8 mouse cellular contexts compared by ENCODE assay signal in the genomic region with DNA sequence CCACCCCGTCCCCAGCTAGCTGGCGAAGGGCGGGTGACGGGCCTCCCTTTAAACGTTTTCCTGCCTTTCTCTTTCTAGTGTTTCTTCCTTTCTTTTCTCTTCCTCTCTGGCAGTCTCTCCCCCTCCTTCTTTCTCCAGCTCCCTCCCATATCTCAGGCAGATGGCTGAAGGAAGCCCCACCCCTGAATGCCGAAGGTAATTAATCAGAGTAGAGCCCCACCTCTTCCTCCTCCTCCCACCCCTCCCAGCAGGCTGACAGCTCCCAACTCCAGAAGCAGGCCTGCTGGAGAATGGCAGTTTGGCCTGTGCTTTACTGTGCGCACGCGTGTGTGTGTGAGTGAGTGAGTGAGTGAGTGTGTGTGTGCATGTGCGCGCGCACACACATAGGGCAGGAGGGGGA.
DNase-seq lines count a peak whose midpoint lies in the region; ATAC-seq and TF ChIP-seq lines count a peak whose summit lies in the region.

No protein-coding gene starts in this region.

- peaks cover 54% of the 10 kb centered on the region for H3K4me1 ChIP-seq in embryonic facial prominence, embryonic 15.5 days
- H3K4me1 ChIP-seq in heart, embryonic 12.5 days (replicated peaks): peaks cover 58% of the 10 kb centered on the region
- H3K4me1 ChIP-seq in kidney, postnatal 0 days (replicated peaks; ENCODE audit: insufficient read depth, low read length): peaks cover 29% of the 10 kb centered on the region
- H3K4me1 ChIP-seq in liver, adult 2 months (ENCODE audit: control insufficient read depth, insufficient read depth, low read length): peaks cover 17% of the 10 kb centered on the region
- peaks cover 15% of the 10 kb centered on the region for H3K4me1 ChIP-seq in neural tube, embryonic 11.5 days (ENCODE audit: control insufficient read depth, insufficient read depth, low read length)

- peak overlapping the region; percentile 39 for H3K9ac ChIP-seq in embryonic facial prominence, embryonic 15.5 days
- peak overlapping the region; percentile 86 for H3K9ac ChIP-seq in heart, embryonic 12.5 days
- H3K9ac ChIP-seq in kidney, postnatal 0 days (ENCODE audit: low read depth, low read length): peak overlapping the region; percentile 52
- peak overlapping the region; percentile 32 for H3K9ac ChIP-seq in liver, adult 2 months (ENCODE audit: low read depth, low read length)
- peak overlapping the region; percentile 83 for H3K9ac ChIP-seq in neural tube, embryonic 11.5 days (ENCODE audit: low read length)

- 1% methylated on average over 12 of the region's 12 CpGs for WGBS in embryonic facial prominence, embryonic 15.5 days
- 1% methylated on average over 12 of the region's 12 CpGs for WGBS in heart, embryonic 12.5 days
- WGBS in kidney, postnatal 0 days: 0% methylated on average over 12 of the region's 12 CpGs
- WGBS in liver, adult 2 months: 6% methylated on average over 12 of the region's 12 CpGs
- 3% methylated on average over 12 of the region's 12 CpGs for WGBS in neural tube, embryonic 11.5 days

- H3K4me3 ChIP-seq in C2C12 (ENCODE audit: insufficient read depth, poor library complexity, severe bottlenecking): peak overlapping the region; percentile 52
- peak overlapping the region; percentile 53 for H3K4me3 ChIP-seq in embryonic facial prominence, embryonic 15.5 days (replicated peaks)
- H3K4me3 ChIP-seq in heart, embryonic 12.5 days: peak overlapping the region; percentile 68
- H3K4me3 ChIP-seq in kidney, postnatal 0 days (replicated peaks; ENCODE audit: low read depth, low read length): peak overlapping the region; percentile 57
- H3K4me3 ChIP-seq in liver, adult 2 months (ENCODE audit: insufficient read depth, low read depth, low read length): peak overlapping the region; percentile 61
- peak overlapping the region; percentile 63 for H3K4me3 ChIP-seq in neural tube, embryonic 11.5 days (ENCODE audit: low read depth, low read length)

- no peak for TF ChIP-seq CTCF in C2C12 (IDR thresholded peaks at IDR 0.05; ENCODE audit: control insufficient read depth, insufficient read depth, insufficient read length)
- TF ChIP-seq CTCF in kidney, postnatal 0 days (IDR thresholded peaks at IDR 0.05; ENCODE audit: low read depth): 0 out of 2 replicates have a peak, but pooled peaks have one; percentile 21
- no peak for TF ChIP-seq CTCF in liver, adult 2 months (IDR thresholded peaks at IDR 0.05; ENCODE audit: low read depth, low read length)

- peaks cover 8% of the 10 kb centered on the region for H3K36me3 ChIP-seq in C2C12 (ENCODE audit: control insufficient read depth, insufficient read depth)
- no peaks in the 10 kb centered on the region for H3K36me3 ChIP-seq in embryonic facial prominence, embryonic 15.5 days
- no peaks in the 10 kb centered on the region for H3K36me3 ChIP-seq in heart, embryonic 12.5 days
- H3K36me3 ChIP-seq in kidney, postnatal 0 days (ENCODE audit: insufficient read depth, low read length): no peaks in the 10 kb centered on the region
- H3K36me3 ChIP-seq in liver, adult 2 months (ENCODE audit: control insufficient read depth, insufficient read depth, low read length): no peaks in the 10 kb centered on the region
- H3K36me3 ChIP-seq in neural tube, embryonic 11.5 days (ENCODE audit: control insufficient read depth, insufficient read depth, low read length): no peaks in the 10 kb centered on the region

- no peaks in the 10 kb centered on the region for H3K9me3 ChIP-seq in embryonic facial prominence, embryonic 15.5 days (replicated peaks)
- no peaks in the 10 kb centered on the region for H3K9me3 ChIP-seq in heart, embryonic 12.5 days (replicated peaks)
- H3K9me3 ChIP-seq in kidney, postnatal 0 days (replicated peaks; ENCODE audit: low read length): no peaks in the 10 kb centered on the region
- no peaks in the 10 kb centered on the region for H3K9me3 ChIP-seq in neural tube, embryonic 11.5 days (ENCODE audit: control insufficient read depth, low read length)

- peak; percentile 82 for ATAC-seq in embryonic facial prominence, embryonic 15.5 days (ENCODE audit: insufficient number of reproducible peaks, low FRiP score, low TSS enrichment, low read depth)
- ATAC-seq in heart, embryonic 12.5 days (ENCODE audit: insufficient number of reproducible peaks, low FRiP score): peak; percentile 83
- ATAC-seq in kidney, postnatal 0 days (replicated peaks; ENCODE audit: low FRiP score, low read depth): peak; percentile 91
- peak; percentile 90 for ATAC-seq in neural tube, embryonic 11.5 days (ENCODE audit: insufficient read depth, low FRiP score, low TSS enrichment)

- peak overlapping the region; percentile 96 for H3K27ac ChIP-seq in embryonic facial prominence, embryonic 15.5 days (replicated peaks)
- H3K27ac ChIP-seq in heart, embryonic 12.5 days (ENCODE audit: poor library complexity, severe bottlenecking): peak overlapping the region; percentile 98
- H3K27ac ChIP-seq in kidney, postnatal 0 days: peak overlapping the region; percentile 79
- peak overlapping the region; percentile 20; the same call in 1 of the 2 replicates for H3K27ac ChIP-seq in liver, adult 2 months (replicated peaks; ENCODE audit: insufficient read depth, low read depth, low read length)
- H3K27ac ChIP-seq in neural tube, embryonic 11.5 days (ENCODE audit: low read depth, low read length): peak overlapping the region; percentile 93

- TF ChIP-seq POLR2A in liver, adult 2 months (IDR thresholded peaks at IDR 0.05; ENCODE audit: extremely low read depth, insufficient read depth, low read length): no peak

- peak overlapping the region; percentile 72 for H3ac ChIP-seq in C2C12 (ENCODE audit: control insufficient read depth, insufficient read length, low read depth)

- no peaks in the 10 kb centered on the region for H3K27me3 ChIP-seq in C2C12 (ENCODE audit: control insufficient read depth, insufficient read depth, insufficient read length)
- H3K27me3 ChIP-seq in embryonic facial prominence, embryonic 15.5 days: no peaks in the 10 kb centered on the region
- no peaks in the 10 kb centered on the region for H3K27me3 ChIP-seq in heart, embryonic 12.5 days (replicated peaks)
- no peaks in the 10 kb centered on the region for H3K27me3 ChIP-seq in kidney, postnatal 0 days (ENCODE audit: insufficient read depth, low read length)
- no peaks in the 10 kb centered on the region for H3K27me3 ChIP-seq in liver, adult 2 months (ENCODE audit: control insufficient read depth, insufficient read depth, low read length)
- no peaks in the 10 kb centered on the region for H3K27me3 ChIP-seq in neural tube, embryonic 11.5 days (ENCODE audit: control insufficient read depth, insufficient read depth, low read length)

- peak; percentile 44 to 67 for DNase-seq in adrenal gland, postnatal 4 days (ENCODE audit: low spot score in 2 of 2)
- peak; percentile 98 for DNase-seq in kidney, postnatal 0 days (ENCODE audit: low spot score)
- peak; percentile 83 for DNase-seq in liver, adult 2 months (ENCODE audit: extremely low read depth, low read depth, low spot score)
- DNase-seq in neural tube, embryonic 11.5 days (ENCODE audit: low spot score): peak; percentile 88
- DNase-seq in urinary bladder, postnatal 25 days (ENCODE audit: low spot score): peak; percentile 50

- peaks cover 44% of the 10 kb centered on the region for H3K79me3 ChIP-seq in C2C12 (ENCODE audit: low read depth)

- peak overlapping the region; percentile 60 for H3K4me2 ChIP-seq in embryonic facial prominence, embryonic 15.5 days (replicated peaks)
- peak overlapping the region; percentile 88 for H3K4me2 ChIP-seq in heart, embryonic 12.5 days
- H3K4me2 ChIP-seq in kidney, postnatal 0 days (ENCODE audit: low read length): peak overlapping the region; percentile 81
- peak overlapping the region; percentile 67 for H3K4me2 ChIP-seq in neural tube, embryonic 11.5 days (ENCODE audit: low read depth)

- peaks cover 73% of the 10 kb centered on the region for H3K79me2 ChIP-seq in C2C12 (ENCODE audit: control insufficient read depth, insufficient read depth)
- peaks cover 10% of the 10 kb centered on the region for H3K79me2 ChIP-seq in liver, adult 2 months (ENCODE audit: control insufficient read depth, insufficient read depth, low read length)

TF ChIP-seq in C2C12, 6 proteins besides CTCF, POLR2A, EP300 and RAD21:
- peak; percentile 29 for TF ChIP-seq MAX (IDR thresholded peaks at IDR 0.05)
- no peak for TF ChIP-seq MYOD1 (IDR thresholded peaks at IDR 0.05; ENCODE audit: control insufficient read depth, insufficient read length, low read depth)
- no peak for TF ChIP-seq USF1 (IDR thresholded peaks at IDR 0.05; ENCODE audit: low read depth)

Comparison
In these comparisons a context has a peak if more than half of its experiments do, and no peak if none do; other contexts are left out.
1. Peak in every context shown above with its lines: DNase-seq, ATAC-seq, H3K4me3 ChIP-seq and H3K27ac ChIP-seq.
2. H3K27ac ChIP-seq: peak in every context shown above with its lines; median percentile 98 in heart, embryonic 12.5 days; 96 in embryonic facial prominence, embryonic 15.5 days; 93 in neural tube, embryonic 11.5 days; 79 in kidney, postnatal 0 days; 20 in liver, adult 2 months.
3. H3K9ac ChIP-seq: peak in every context shown above with its lines; median percentile 86 in heart, embryonic 12.5 days; 83 in neural tube, embryonic 11.5 days; 52 in kidney, postnatal 0 days; 39 in embryonic facial prominence, embryonic 15.5 days; 32 in liver, adult 2 months.